Mouse (Mus musculus) neural tube, embryonic 14.5 days (tissue): ENCODE data around the gene Nsun3. TPM values are rescaled to one million over a fixed set of nuclear protein-coding genes. Genes with fewer than 3 reads are reported as not detected.

ENCODE experiments used
- ATAC-seq: fragments of 200-750 bp; cut with Nextera tagmentation; 2 replicates; pipeline ENCODE4 v1.8.0; 2017; ENCODE audit warnings: low read depth, mild to moderate bottlenecking, moderate TSS enrichment, moderate library complexity
- H3K27ac ChIP-seq: fragments of 300-500 bp; sonication (generic); 2 replicates; pipeline ENCODE4 v1.5.1; 2014; ENCODE audit warnings: low read depth, mild to moderate bottlenecking, control low read depth, low read length, moderate library complexity, mixed read lengths
- H3K27me3 ChIP-seq: fragments of 300-500 bp; sonication (generic); 2 replicates; pipeline ENCODE4 v1.6.1; 2014; ENCODE audit warnings: low read length; ENCODE audit not compliant: control insufficient read depth, insufficient read depth
- H3K36me3 ChIP-seq: fragments of 300-500 bp; sonication (generic); 2 replicates; pipeline ENCODE4 v1.6.1; 2014; ENCODE audit warnings: low read length, mixed read lengths; ENCODE audit not compliant: control insufficient read depth, insufficient read depth
- H3K4me1 ChIP-seq: fragments of 300-500 bp; sonication (generic); 2 replicates; pipeline ENCODE4 v1.6.1; 2014; ENCODE audit warnings: low read length; ENCODE audit not compliant: control insufficient read depth, insufficient read depth
- H3K4me2 ChIP-seq: fragments of 300-500 bp; sonication (generic); 2 replicates; pipeline ENCODE4 v1.6.1; 2014; ENCODE audit warnings: mild to moderate bottlenecking, low read depth, low read length, control low read depth
- H3K4me3 ChIP-seq: fragments of 300-500 bp; sonication (generic); 2 replicates; pipeline ENCODE4 v1.5.1; 2014; ENCODE audit warnings: low read depth, low read length, control low read depth, mixed read lengths
- H3K9ac ChIP-seq: fragments of 300-500 bp; sonication (generic); replicated peaks from 2 replicates; pipeline ENCODE4 v1.6.1; 2014; ENCODE audit warnings: low read depth, mild to moderate bottlenecking, control low read depth, low read length, mixed read lengths
- H3K9me3 ChIP-seq: fragments of 300-500 bp; sonication (generic); 2 replicates; pipeline ENCODE4 v1.6.1; 2016; ENCODE audit warnings: low read length; ENCODE audit not compliant: control insufficient read depth
- WGBS: fragments of 180-500 bp; shearing (Covaris S2); extraction: QIAGEN DNeasy Blood & Tissue Kit; methylation state at CpG from one replicate; pipeline ENCODE4 v1.1.7; 2014; 5-methylcytosine and 5-hydroxymethylcytosine counted together
- polyA plus RNA-seq: library from polyadenylated mRNA; unstranded; fragments of >200 nt; fragmentation: Nextera tagmentation; extraction: Ambion mirVana; gene quantifications from 2 replicates; pipeline ENCODE4 v1.2.1, GENCODE M21; 2014

The Nsun3 gene
- polyA plus RNA-seq, 1 experiment from 2014 or later: 12.8 TPM

- Histone ChIP-seq H3K27me3 (no peaks in the 10 kb centered on the region), H3K36me3 (no peaks in the 10 kb centered on the region), H3K4me3 (no peak overlapping the region), H3K4me1 (no peaks in the 10 kb centered on the region), H3K4me2 (no peak overlapping the region), H3K9ac (no peak overlapping the region; the same call in 1 of the 2 replicates), H3K9me3 (no peaks in the 10 kb centered on the region), H3K27ac (no peak overlapping the region)
- ATAC-seq: no peak
- 86% methylated on average over 11 of the region's 11 CpGs for WGBS
Observed at GRCm38 (mm10) chr16:62776034-62776433, 10.6 kb downstream of the Nsun3 start.

- no peaks in the 10 kb centered on the region for H3K36me3 ChIP-seq
- H3K4me1 ChIP-seq: no peaks in the 10 kb centered on the region
- H3K4me2 ChIP-seq: no peak overlapping the region
- no peak overlapping the region for H3K9ac ChIP-seq
- WGBS: 81% methylated on average over 4 of the region's 4 CpGs
- no peak for ATAC-seq
- H3K9me3 ChIP-seq: no peaks in the 10 kb centered on the region
- H3K27ac ChIP-seq: no peak overlapping the region
- no peaks in the 10 kb centered on the region for H3K27me3 ChIP-seq
- H3K4me3 ChIP-seq: no peak overlapping the region
Observed at GRCm38 (mm10) chr16:62773462-62773861, 13.2 kb downstream of the Nsun3 start.

DNA sequence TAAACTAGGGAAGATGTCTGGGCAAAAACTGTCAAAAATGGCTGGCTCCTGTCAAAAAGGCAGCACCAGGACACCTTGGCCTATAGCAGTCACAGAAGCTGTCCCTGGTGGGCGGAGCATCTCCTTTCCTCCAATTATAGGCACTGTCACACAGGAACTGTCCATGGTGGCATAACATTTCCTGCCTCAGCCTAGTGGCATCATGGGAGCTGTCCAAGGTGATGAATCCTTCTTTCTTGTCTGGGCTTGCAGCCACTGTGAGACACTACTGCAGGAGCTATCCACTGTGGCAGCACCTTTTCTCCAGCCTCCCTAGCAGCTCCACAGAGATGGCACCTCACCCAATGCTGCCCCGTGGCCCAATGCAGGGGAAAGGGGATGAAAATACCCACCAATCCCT, 28.3 kb downstream of the Nsun3 start:
- Histone ChIP-seq H3K27me3 (no peaks in the 10 kb centered on the region), H3K36me3 (no peaks in the 10 kb centered on the region), H3K4me1 (no peaks in the 10 kb centered on the region), H3K27ac (no peak overlapping the region), H3K9ac (no peak overlapping the region), H3K9me3 (no peaks in the 10 kb centered on the region), H3K4me3 (no peak overlapping the region), H3K4me2 (no peak overlapping the region)
- 84% methylated on average over 2 of the region's 2 CpGs for WGBS
- ATAC-seq: no peak

DNA sequence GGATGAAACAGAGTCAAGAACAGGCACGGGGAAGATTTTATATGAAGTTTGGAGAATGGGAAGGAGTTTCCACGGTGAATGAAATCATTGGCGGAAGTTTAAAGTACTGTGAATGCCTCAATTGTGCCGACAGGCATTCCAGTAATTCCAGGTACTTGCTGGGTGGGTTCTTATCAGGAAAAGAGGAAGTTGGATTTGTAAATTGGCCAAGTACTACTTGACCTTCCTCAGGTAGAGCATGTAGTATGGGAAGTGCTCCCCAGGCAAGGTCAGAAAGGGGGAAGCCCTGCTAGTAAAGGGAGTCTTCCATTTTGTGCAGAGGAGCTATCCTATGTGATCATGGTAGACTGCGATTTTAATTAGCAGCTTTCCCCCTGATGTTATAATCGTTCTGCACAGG, 31.3 kb downstream of the Nsun3 start:
- Histone ChIP-seq H3K4me1 (no peaks in the 10 kb centered on the region), H3K27me3 (no peaks in the 10 kb centered on the region), H3K4me3 (no peak overlapping the region), H3K27ac (no peak overlapping the region), H3K9ac (no peak overlapping the region), H3K36me3 (no peaks in the 10 kb centered on the region), H3K9me3 (no peaks in the 10 kb centered on the region), H3K4me2 (no peak overlapping the region)
- 93% methylated on average over 6 of the region's 6 CpGs for WGBS
- no peak for ATAC-seq

DNA sequence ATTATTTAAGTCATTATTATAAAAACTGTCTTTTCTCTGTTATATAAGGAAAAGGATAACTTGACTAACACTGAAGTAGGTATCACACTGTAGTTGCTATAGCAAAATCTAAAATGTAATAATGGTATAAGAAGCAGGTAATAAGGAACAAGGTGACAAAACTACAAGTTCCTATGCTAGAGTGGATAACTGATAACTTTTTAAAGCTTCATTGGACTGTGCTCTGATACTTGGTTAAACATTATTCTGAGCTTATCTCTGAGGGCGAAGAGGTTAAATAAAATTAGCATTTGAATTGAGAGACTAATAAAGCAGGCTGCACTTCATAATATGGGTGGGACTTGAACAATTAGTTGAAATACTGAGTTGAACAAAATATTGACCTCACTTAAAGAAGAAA, 33.0 kb downstream of the Nsun3 start:
- Histone ChIP-seq H3K27ac (no peak overlapping the region), H3K9me3 (no peaks in the 10 kb centered on the region), H3K4me1 (no peaks in the 10 kb centered on the region), H3K9ac (no peak overlapping the region), H3K27me3 (no peaks in the 10 kb centered on the region), H3K4me2 (no peak overlapping the region), H3K4me3 (no peak overlapping the region), H3K36me3 (no peaks in the 10 kb centered on the region)
- WGBS: 92% methylated on average over 1 of the region's 1 CpGs
- ATAC-seq: no peak

- ATAC-seq: no peak
- no peak overlapping the region for H3K27ac ChIP-seq
- WGBS: 90% methylated on average over 4 of the region's 4 CpGs
Observed at GRCm38 (mm10) chr16:62753079-62753478, 33.5 kb downstream of the Nsun3 start.

GRCm38 (mm10) chr16:62745875-62746274, 40.7 kb downstream of the Nsun3 start:
- Histone ChIP-seq H3K4me1 (no peaks in the 10 kb centered on the region), H3K4me2 (no peak overlapping the region), H3K27me3 (no peaks in the 10 kb centered on the region), H3K9me3 (no peaks in the 10 kb centered on the region), H3K9ac (no peak overlapping the region), H3K27ac (no peak overlapping the region), H3K36me3 (no peaks in the 10 kb centered on the region), H3K4me3 (no peak overlapping the region)
- WGBS: 73% methylated on average over 2 of the region's 2 CpGs
- ATAC-seq: no peak

More at GRCm38 (mm10) chr16:62753079-62753478, 33.5 kb downstream of the Nsun3 start:
- H3K27me3 ChIP-seq: no peaks in the 10 kb centered on the region
- no peaks in the 10 kb centered on the region for H3K4me1 ChIP-seq
- H3K9ac ChIP-seq: no peak overlapping the region
- no peak overlapping the region for H3K4me3 ChIP-seq
- H3K4me2 ChIP-seq: no peak overlapping the region
- H3K9me3 ChIP-seq: no peaks in the 10 kb centered on the region
- no peaks in the 10 kb centered on the region for H3K36me3 ChIP-seq

DNA sequence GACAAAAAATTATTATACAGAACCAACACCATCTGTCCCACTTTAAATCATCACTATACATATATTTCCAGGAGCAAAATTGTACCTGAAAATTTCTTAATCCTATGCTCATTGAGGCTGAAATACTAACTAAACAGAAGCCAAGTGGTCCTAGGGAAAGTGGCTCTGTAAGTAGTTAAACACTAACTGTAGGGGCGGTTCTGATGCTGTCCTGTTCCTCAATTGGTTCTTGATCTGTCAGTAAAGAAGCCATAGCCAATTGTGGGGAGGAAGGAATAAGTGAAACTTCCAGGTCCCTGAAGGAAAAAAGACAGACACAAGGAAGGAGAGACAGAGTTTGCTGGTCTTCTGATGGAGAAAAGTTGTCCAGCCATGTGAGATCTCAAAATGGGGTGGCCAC, 52.3 kb downstream of the Nsun3 start:
- Histone ChIP-seq H3K27me3 (no peaks in the 10 kb centered on the region), H3K36me3 (no peaks in the 10 kb centered on the region), H3K27ac (no peak overlapping the region), H3K9ac (no peak overlapping the region), H3K4me1 (no peaks in the 10 kb centered on the region), H3K4me2 (no peak overlapping the region), H3K9me3 (no peaks in the 10 kb centered on the region), H3K4me3 (no peak overlapping the region)
- ATAC-seq: no peak
- 92% methylated on average over 1 of the region's 1 CpGs for WGBS

GRCm38 (mm10) chr16:62730291-62730690, 56.3 kb downstream of the Nsun3 start:
- H3K36me3 ChIP-seq: no peaks in the 10 kb centered on the region
- no peaks in the 10 kb centered on the region for H3K4me1 ChIP-seq
- no peak overlapping the region for H3K4me3 ChIP-seq
- no peak overlapping the region for H3K4me2 ChIP-seq
- no peak overlapping the region for H3K27ac ChIP-seq
- WGBS: 82% methylated on average over 4 of the region's 4 CpGs
- H3K27me3 ChIP-seq: no peaks in the 10 kb centered on the region
- ATAC-seq: no peak
- 0 out of 2 replicates have a peak, but pooled peaks cover 2% of the 10 kb centered on the region for H3K9me3 ChIP-seq
- H3K9ac ChIP-seq: no peak overlapping the region

DNA sequence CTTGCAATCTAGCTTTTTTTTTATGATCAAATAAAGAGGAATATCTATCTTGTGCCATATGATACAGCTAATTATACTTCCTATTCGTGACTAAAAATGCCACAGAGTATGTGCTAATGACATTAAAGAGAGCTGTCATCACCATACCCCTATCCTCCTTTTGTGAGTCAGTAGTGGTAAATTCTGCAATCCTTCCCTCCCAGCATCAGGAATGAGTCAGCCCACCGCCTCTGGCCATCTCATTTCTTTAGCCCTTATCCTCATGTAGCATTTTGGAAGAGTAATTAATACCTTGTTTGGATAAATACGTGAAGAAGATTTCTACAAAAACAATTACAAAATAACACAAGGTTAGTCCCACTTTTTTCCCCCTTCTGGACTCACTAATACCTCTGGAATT, 56.8 kb downstream of the Nsun3 start:
- H3K9me3 ChIP-seq: 0 out of 2 replicates have a peak, but pooled peaks cover 2% of the 10 kb centered on the region
- no peak for ATAC-seq
- 88% methylated on average over 3 of the region's 3 CpGs for WGBS
- no peak overlapping the region for H3K9ac ChIP-seq
- H3K27me3 ChIP-seq: no peaks in the 10 kb centered on the region
- no peak overlapping the region for H3K4me2 ChIP-seq
- H3K36me3 ChIP-seq: no peaks in the 10 kb centered on the region
- H3K4me3 ChIP-seq: no peak overlapping the region
- H3K4me1 ChIP-seq: no peaks in the 10 kb centered on the region
- no peak overlapping the region for H3K27ac ChIP-seq
